Mouse (Mus musculus): ENCODE measurements at regions not wholly inside any gene's neighbourhood (a gene's known extent, or its start where the extent isn't known, plus 50 kb on each side); places are given as distances from the start of the nearest gene placed in this dataset.

DNA sequence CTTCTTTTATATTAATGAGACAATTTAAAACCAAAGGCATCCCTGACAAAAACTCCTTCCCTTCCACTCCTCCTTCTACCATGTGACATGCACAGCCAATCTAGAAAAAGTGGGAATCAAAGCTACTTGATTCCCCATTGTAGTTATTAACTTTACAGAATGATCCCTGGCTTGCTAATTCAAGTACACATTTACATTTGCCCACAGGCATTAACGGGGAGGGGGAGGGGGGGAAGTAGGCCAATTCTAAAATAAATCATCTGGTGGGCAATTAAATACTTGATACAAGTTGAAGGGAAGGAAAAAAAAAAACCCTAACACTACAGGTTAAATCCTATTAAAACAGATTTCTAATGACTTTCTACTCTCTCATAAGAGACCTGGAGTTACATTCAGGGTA lies 152.8 kb downstream of the Sox4 start (continued):
- TF ChIP-seq CHD1 (IDR thresholded peaks at IDR 0.05; ENCODE audit: low read depth, low read length) (no peak), ELF1 (IDR thresholded peaks at IDR 0.05; ENCODE audit: low read depth, low read length) (no peak), TBP (IDR thresholded peaks at IDR 0.05; ENCODE audit: low read depth, low read length) (no peak)

DNA sequence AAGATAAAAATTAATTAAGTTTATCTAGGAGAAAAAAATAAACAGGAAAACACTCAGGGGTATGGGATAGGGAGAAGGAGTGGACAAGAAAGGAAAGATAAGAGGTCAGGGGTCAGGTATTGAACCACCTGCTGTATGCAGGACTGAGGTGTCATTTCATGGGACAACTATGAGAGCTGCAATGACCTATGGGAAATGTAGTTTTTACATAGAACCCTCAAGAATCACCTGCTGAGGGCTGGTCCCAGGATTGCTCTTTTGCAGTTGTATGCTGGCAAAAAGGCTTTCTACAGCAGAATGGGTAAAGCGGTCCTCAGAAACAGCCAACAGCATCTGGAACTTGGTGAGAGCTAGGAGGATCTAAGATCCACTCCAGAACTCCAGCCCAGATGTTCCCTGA lies 154.0 kb downstream of the Sox4 start:
- Histone ChIP-seq H3K9ac (ENCODE audit: control insufficient read depth, low read depth, low read length, poor library complexity, severe bottlenecking) (no peak overlapping the region), H3K79me2 (ENCODE audit: control insufficient read depth, insufficient read depth, low read length, poor library complexity) (no peaks in the 10 kb centered on the region)

DNA sequence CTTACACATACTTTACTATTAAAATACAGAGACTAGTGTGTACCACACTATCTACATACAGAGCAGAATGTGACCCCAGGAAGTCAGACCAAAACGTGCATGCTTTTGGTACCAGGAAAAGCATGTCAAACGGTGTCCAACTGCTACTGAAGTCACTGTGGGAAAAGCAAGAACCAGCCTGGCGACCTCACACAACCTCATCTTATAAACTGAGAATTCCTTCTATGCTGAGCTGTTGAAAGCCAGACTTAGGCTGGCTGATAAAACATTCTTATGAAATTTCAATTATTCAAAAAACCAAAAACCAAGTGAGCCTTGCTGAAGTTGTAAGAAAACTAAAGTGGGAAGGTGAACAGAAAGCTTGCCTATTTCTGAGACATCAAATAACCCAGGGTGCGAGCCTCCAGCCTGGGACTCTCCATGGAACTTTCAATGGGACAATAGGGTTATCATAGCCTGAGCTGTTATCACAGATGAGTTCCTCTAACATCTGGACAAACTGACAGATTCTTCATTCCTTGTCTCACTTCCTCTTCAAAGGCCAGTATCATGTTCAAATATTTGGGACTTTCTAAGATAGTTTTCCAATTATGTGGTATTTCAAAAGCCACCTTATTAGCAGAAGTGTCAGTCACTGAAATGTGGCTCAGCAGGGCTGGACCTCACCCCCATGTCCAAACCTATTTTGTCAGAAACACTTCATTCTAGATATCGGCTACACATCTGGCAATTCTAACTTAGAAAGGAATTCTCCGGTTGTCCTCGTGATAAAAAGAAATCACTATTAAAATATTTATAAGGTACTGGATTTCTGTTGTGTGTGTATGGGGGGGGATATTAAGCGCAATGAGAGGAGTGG lies 155.7 kb downstream of the Sox4 start:
- H3K27ac ChIP-seq (ENCODE audit: control insufficient read depth, low read depth, low read length) = no peak overlapping the region
- no peaks in the 10 kb centered on the region for H3K27me3 ChIP-seq (ENCODE audit: control insufficient read depth in 1 of 2, insufficient read depth in 2 of 2, low read length in 2 of 2)
- H3K4me1 ChIP-seq (ENCODE audit: control insufficient read depth in 1 of 2, insufficient read depth in 2 of 2, low read length in 2 of 2) = no peaks in the 10 kb centered on the region
- no peak overlapping the region for H3K9ac ChIP-seq (ENCODE audit: control insufficient read depth, low read depth, low read length, poor library complexity, severe bottlenecking)
- H3K36me3 ChIP-seq (ENCODE audit: control insufficient read depth in 1 of 2, insufficient read depth in 2 of 2, low read length in 2 of 2) = no peaks in the 10 kb centered on the region
- no peaks in the 10 kb centered on the region for H3K9me3 ChIP-seq (replicated peaks; ENCODE audit: insufficient read depth, low read length)
- no peak for DNase-seq (ENCODE audit: low read depth, low spot score)
- TF ChIP-seq GABPA (IDR thresholded peaks at IDR 0.05; ENCODE audit: low read depth, low read length) (no peak), POLR2AphosphoS2 (IDR thresholded peaks at IDR 0.05; ENCODE audit: low read length) (no peak), NRF1 (IDR thresholded peaks at IDR 0.05; ENCODE audit: insufficient read depth, low read depth, low read length, poor library complexity, severe bottlenecking) (no peak), TBP (IDR thresholded peaks at IDR 0.05; ENCODE audit: low read depth, low read length) (no peak), RCOR1 (IDR thresholded peaks at IDR 0.05; ENCODE audit: low read depth, low read length) (no peak), MYB (IDR thresholded peaks at IDR 0.05; ENCODE audit: low read depth, low read length) (no peak)
- H3K4me3 ChIP-seq (ENCODE audit: control insufficient read depth in 1 of 2, insufficient read depth in 1 of 2, low read depth in 2 of 2, low read length in 2 of 2) = no peak overlapping the region
- H3K79me2 ChIP-seq (ENCODE audit: control insufficient read depth, insufficient read depth, low read length, poor library complexity) = no peaks in the 10 kb centered on the region

More for the DNA sequence above, 154.0 kb downstream of the Sox4 start:
- Histone ChIP-seq H3K4me1 (ENCODE audit: control insufficient read depth in 1 of 2, insufficient read depth in 2 of 2, low read length in 2 of 2) (no peaks in the 10 kb centered on the region), H3K36me3 (ENCODE audit: control insufficient read depth in 1 of 2, insufficient read depth in 2 of 2, low read length in 2 of 2) (no peaks in the 10 kb centered on the region), H3K27me3 (ENCODE audit: control insufficient read depth in 1 of 2, insufficient read depth in 2 of 2, low read length in 2 of 2) (no peaks in the 10 kb centered on the region), H3K9me3 (replicated peaks; ENCODE audit: insufficient read depth, low read length) (no peaks in the 10 kb centered on the region), H3K4me3 (ENCODE audit: control insufficient read depth in 1 of 2, insufficient read depth in 1 of 2, low read depth in 2 of 2, low read length in 2 of 2) (no peak overlapping the region), H3K27ac (ENCODE audit: control insufficient read depth, low read depth, low read length) (no peak overlapping the region)
- TF ChIP-seq MYB (IDR thresholded peaks at IDR 0.05; ENCODE audit: low read depth, low read length) = no peak
- no peak for TF ChIP-seq MXI1 (IDR thresholded peaks at IDR 0.05; ENCODE audit: low read depth, low read length)
- TF ChIP-seq ZMIZ1 (IDR thresholded peaks at IDR 0.05; ENCODE audit: low read depth, low read length) = no peak
- no peak for TF ChIP-seq ZNF384 (IDR thresholded peaks at IDR 0.05; ENCODE audit: low read depth, low read length)
- no peak for TF ChIP-seq HCFC1 (IDR thresholded peaks at IDR 0.05; ENCODE audit: low read depth, low read length)
- DNase-seq (ENCODE audit: low read depth, low spot score) = no peak

Data from MEL (cell line).